Mouse (Mus musculus): ENCODE data around the gene Scarf1.

DNA sequence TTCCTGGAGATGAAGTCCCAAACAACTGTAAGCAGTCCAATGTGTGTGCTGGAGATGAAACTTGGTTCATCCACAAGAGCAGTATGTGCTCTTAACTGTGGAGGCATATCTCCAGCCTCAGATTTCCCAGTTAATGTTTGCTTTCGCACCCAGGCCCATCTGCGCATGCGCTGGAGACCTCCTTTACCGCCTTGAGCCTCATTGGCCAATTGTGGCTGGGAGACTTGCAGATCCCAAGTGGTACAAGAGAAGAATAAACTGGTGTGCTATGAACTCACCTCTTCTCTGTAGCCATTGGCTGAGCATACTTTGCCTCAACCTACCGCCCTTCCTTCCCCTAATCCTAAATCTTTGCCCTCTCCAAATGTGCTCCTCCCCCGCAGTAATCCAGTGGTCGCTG, 40.0 kb upstream of the Scarf1 start:
- TF ChIP-seq EP300 (IDR thresholded peaks at IDR 0.05; ENCODE audit: low read depth) (no peak), CTCF (IDR thresholded peaks at IDR 0.05; ENCODE audit: low read depth) (no peak)

Data from liver, embryonic 14.5 days (tissue).